Mouse (Mus musculus) lung, postnatal 0 days (tissue): ENCODE results near the gene Htr2a. TPM values are rescaled to one million over a fixed set of nuclear protein-coding genes. Genes with fewer than 3 reads are reported as not detected.
A peak's percentile ranks its signal among the peaks of the same experiment; 100 is the strongest.

Source experiments
- ATAC-seq: fragments of 200-750 bp; cut with Nextera tagmentation; 2 replicates; pipeline ENCODE4 v1.8.0; 2017; ENCODE audit warnings: moderate library complexity
- DNase-seq: peaks from one replicate; pipeline ENCODE4 v3.0.0-alpha.2; 2016; ENCODE audit warnings: low spot score
- H3K27ac ChIP-seq: fragments of 300-500 bp; sonication (generic); 2 replicates; pipeline ENCODE4 v1.5.1; 2014; ENCODE audit warnings: antibody characterized with exemption, mild to moderate bottlenecking, low read length, mixed read lengths
- H3K27me3 ChIP-seq: fragments of 300-500 bp; sonication (generic); replicated peaks from 2 replicates; pipeline ENCODE4 v1.6.1; 2014; ENCODE audit warnings: low read length, mixed read lengths; ENCODE audit not compliant: insufficient read depth
- H3K36me3 ChIP-seq: fragments of 300-500 bp; sonication (generic); 2 replicates; pipeline ENCODE4 v1.6.1; 2014; ENCODE audit warnings: low read length, mixed read lengths; ENCODE audit not compliant: insufficient read depth
- H3K4me1 ChIP-seq: fragments of 300-500 bp; sonication (generic); 2 replicates; pipeline ENCODE4 v1.6.1; 2014; ENCODE audit warnings: antibody characterized with exemption, low read depth, low read length, mixed read lengths; ENCODE audit not compliant: insufficient read depth
- H3K4me2 ChIP-seq: fragments of 300-500 bp; sonication (generic); replicated peaks from 2 replicates; pipeline ENCODE4 v1.6.1; 2014; ENCODE audit warnings: low read depth, mild to moderate bottlenecking, low read length, moderate library complexity, mixed read lengths
- H3K4me3 ChIP-seq: fragments of 300-500 bp; sonication (generic); 2 replicates; pipeline ENCODE4 v1.5.1; 2014; ENCODE audit warnings: low read depth, low read length
- H3K9ac ChIP-seq: fragments of 300-500 bp; sonication (generic); replicated peaks from 2 replicates; pipeline ENCODE4 v1.6.1; 2014; ENCODE audit warnings: low read depth, mild to moderate bottlenecking
- H3K9me3 ChIP-seq: fragments of 300-500 bp; sonication (generic); 2 replicates; pipeline ENCODE4 v1.6.1; 2016; ENCODE audit warnings: low read length, mixed read lengths
- CTCF ChIP-seq: IDR thresholded peaks from 2 replicates; pipeline ENCODE4 v1.5.1; 2016; ENCODE audit warnings: antibody characterized with exemption, mild to moderate bottlenecking
- EP300 ChIP-seq: IDR thresholded peaks from 2 replicates; pipeline ENCODE4 v1.6.1; 2016; ENCODE audit warnings: antibody characterized with exemption, mild to moderate bottlenecking, control low read depth
- WGBS: fragments of 180-500 bp; shearing (Covaris S2); extraction: QIAGEN DNeasy Blood & Tissue Kit; methylation state at CpG from one replicate; pipeline ENCODE4 v1.1.7; 2014; 5-methylcytosine and 5-hydroxymethylcytosine counted together
- polyA plus RNA-seq: library from polyadenylated mRNA; unstranded; fragments of >200 nt; fragmentation: Nextera tagmentation; extraction: Ambion mirVana; gene quantifications from 2 replicates; pipeline ENCODE4 v1.2.1, GENCODE M21; 2015

Htr2a gene
- 0.30 and 0.68 TPM in 2 replicates for polyA plus RNA-seq

GRCm38 (mm10) chr14:74640819-74641381, at the start of gene Htr2a:
Gene Htr2a (plus strand): TSS chr14:74640840.
- no peaks in the 10 kb centered on the region for H3K36me3 ChIP-seq
- no peaks in the 10 kb centered on the region for H3K4me1 ChIP-seq
- peak within 1 kb of the TSS; percentile 39 for H3K9ac ChIP-seq
- H3K27me3 ChIP-seq = 0 out of 2 replicates have a peak, but pooled peaks cover 4% of the 10 kb centered on the region
- no peak for TF ChIP-seq EP300
- peak; percentile 40; the same call in 1 of the 2 replicates for TF ChIP-seq CTCF
- ATAC-seq (no peak; the same call in 1 of the 2 replicates), DNase-seq (peak; percentile 48)
- 1% methylated on average over 20 of the region's 20 CpGs for WGBS
- no peak within 1 kb of the TSS for H3K27ac ChIP-seq
- no peaks in the 10 kb centered on the region for H3K9me3 ChIP-seq
- peak within 1 kb of the TSS; percentile 60 for H3K4me2 ChIP-seq
- H3K4me3 ChIP-seq = peak within 1 kb of the TSS; percentile 41

DNA sequence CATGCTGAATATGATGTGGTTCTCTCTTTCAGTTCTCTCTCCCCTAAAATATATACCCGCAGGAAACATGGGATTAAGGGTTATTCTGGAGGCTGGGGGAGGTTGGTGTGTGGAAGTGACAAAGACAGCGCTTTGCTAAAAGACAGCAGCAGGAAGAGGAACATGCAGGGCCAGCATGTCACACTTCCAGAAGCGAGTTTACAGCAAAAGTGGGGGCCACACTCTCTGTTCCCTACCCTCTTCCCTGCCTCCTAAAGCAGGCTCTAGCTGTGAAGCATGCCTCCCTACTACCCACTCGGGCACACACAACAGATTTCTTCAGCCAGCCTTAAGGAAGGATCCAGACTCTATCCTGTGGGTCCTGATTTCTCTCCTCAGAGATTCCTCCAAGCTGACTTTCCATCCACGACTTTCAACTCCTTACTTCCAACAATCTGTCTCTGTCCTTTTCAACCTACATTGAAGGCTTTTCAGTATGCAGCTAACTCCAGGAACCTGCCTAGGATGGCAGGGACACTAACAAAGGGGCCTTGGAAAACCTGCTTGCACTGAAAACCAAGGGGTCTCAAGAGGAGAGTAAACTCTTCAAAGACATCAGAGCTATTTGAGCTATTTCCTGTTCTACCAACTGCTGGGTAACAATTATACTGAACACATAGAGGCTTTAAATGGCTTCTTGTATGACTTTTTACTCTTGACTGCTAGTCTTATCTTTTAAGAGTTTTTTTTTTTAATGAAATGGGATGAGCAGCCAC, 39.1 kb upstream of the Htr2a start:
- no peak overlapping the region for H3K4me2 ChIP-seq
- no peak for ATAC-seq
- no peak for DNase-seq
- no peaks in the 10 kb centered on the region for H3K9me3 ChIP-seq
- no peak overlapping the region for H3K4me3 ChIP-seq
- no peak overlapping the region for H3K27ac ChIP-seq
- no peaks in the 10 kb centered on the region for H3K4me1 ChIP-seq
- WGBS = 59% methylated on average over 5 of the region's 5 CpGs
- H3K36me3 ChIP-seq = no peaks in the 10 kb centered on the region
- no peak overlapping the region for H3K9ac ChIP-seq
- no peaks in the 10 kb centered on the region for H3K27me3 ChIP-seq
- TF ChIP-seq CTCF = no peak
- no peak for TF ChIP-seq EP300

DNA sequence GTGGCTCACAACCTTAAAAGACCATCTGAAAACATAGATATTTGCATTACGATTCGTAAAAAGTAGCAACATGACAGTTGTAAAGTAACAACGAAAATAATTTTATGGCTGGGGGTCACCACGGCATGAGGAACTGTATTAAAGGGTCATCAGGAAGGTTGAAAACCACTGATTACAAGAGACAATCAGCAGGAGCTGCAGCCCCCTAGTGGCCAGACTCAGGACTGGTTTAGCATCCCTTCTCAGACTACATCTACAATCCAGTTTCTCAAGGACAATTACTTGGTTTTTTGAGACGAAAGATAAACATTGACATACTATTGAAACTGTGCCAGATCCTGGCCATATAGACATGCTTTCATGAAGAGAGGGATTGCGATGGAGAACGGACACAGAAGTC, 38.1 kb upstream of the Htr2a start:
- TF ChIP-seq EP300 (no peak), CTCF (peak; percentile 89)

GRCm38 (mm10) chr14:74603131-74603766, 37.4 kb upstream of the Htr2a start:
- TF ChIP-seq EP300 = no peak
- TF ChIP-seq CTCF = no peak
- no peaks in the 10 kb centered on the region for H3K4me1 ChIP-seq
- no peak overlapping the region for H3K4me3 ChIP-seq
- DNase-seq (no peak), ATAC-seq (no peak)
- no peak overlapping the region for H3K4me2 ChIP-seq
- H3K9ac ChIP-seq = no peak overlapping the region
- no peaks in the 10 kb centered on the region for H3K36me3 ChIP-seq
- 79% methylated on average over 7 of the region's 7 CpGs for WGBS
- no peak overlapping the region for H3K27ac ChIP-seq
- no peaks in the 10 kb centered on the region for H3K27me3 ChIP-seq
- no peaks in the 10 kb centered on the region for H3K9me3 ChIP-seq

More for the DNA sequence above, 38.1 kb upstream of the Htr2a start:
- DNase-seq (peak; percentile 55), ATAC-seq (peak; percentile 38; the same call in 1 of the 2 replicates)
- H3K36me3 ChIP-seq = no peaks in the 10 kb centered on the region
- no peak overlapping the region for H3K4me2 ChIP-seq
- no peak overlapping the region for H3K9ac ChIP-seq
- no peaks in the 10 kb centered on the region for H3K4me1 ChIP-seq
- H3K27ac ChIP-seq = no peak overlapping the region
- H3K27me3 ChIP-seq = no peaks in the 10 kb centered on the region
- H3K9me3 ChIP-seq = no peaks in the 10 kb centered on the region
- H3K4me3 ChIP-seq = no peak overlapping the region
- 33% methylated on average over 7 of the region's 7 CpGs for WGBS

- no peak overlapping the region for H3K27ac ChIP-seq
- 44% methylated on average over 8 of the region's 8 CpGs for WGBS
- peak; percentile 82 for ATAC-seq
- no peak overlapping the region for H3K4me2 ChIP-seq
- DNase-seq = peak; percentile 62
- no peak for TF ChIP-seq CTCF
- TF ChIP-seq EP300 = peak; percentile 95
- no peaks in the 10 kb centered on the region for H3K4me1 ChIP-seq
- H3K27me3 ChIP-seq = no peaks in the 10 kb centered on the region
- H3K4me3 ChIP-seq = no peak overlapping the region
- H3K9me3 ChIP-seq = no peaks in the 10 kb centered on the region
- H3K9ac ChIP-seq = no peak overlapping the region
- H3K36me3 ChIP-seq = no peaks in the 10 kb centered on the region
Measured at GRCm38 (mm10) chr14:74611326-74611725, 29.3 kb upstream of the Htr2a start.

DNA sequence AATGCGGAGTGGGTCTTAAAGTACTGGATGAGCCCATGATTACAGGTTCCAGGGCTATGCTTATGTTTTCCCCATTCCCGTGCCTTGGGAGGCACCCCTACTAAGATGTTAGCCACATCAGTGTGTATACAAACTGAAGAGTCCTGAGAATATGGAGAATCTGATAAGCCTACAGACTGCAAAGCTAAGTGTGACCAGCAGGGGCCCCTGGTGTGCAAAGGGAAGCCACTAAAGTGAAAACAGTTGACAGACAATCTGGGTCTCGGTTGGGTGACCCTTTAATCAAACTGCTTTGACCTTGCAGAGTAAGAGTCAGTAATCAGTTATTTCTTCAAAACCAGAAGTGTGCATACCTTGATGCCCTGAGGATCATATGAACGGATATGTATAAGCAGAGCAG, 21.8 kb upstream of the Htr2a start:
- Histone ChIP-seq H3K27ac (no peak overlapping the region), H3K4me3 (no peak overlapping the region), H3K4me2 (no peak overlapping the region), H3K9me3 (no peaks in the 10 kb centered on the region), H3K4me1 (no peaks in the 10 kb centered on the region), H3K27me3 (no peaks in the 10 kb centered on the region), H3K36me3 (no peaks in the 10 kb centered on the region), H3K9ac (no peak overlapping the region)
- DNase-seq (no peak), ATAC-seq (no peak)
- WGBS = 64% methylated on average over 4 of the region's 4 CpGs
- TF ChIP-seq CTCF = peak; percentile 63
- no peak for TF ChIP-seq EP300
